Mouse (Mus musculus) embryonic facial prominence, embryonic 13.5 days (tissue): ENCODE measurements around the gene Hapln2. TPM values are rescaled to one million over a fixed set of nuclear protein-coding genes. Genes with fewer than 3 reads are reported as not detected.
A peak's percentile ranks its signal among the peaks of the same experiment; 100 is the strongest.

ENCODE experiments used
- ATAC-seq: fragments of 200-750 bp; cut with Nextera tagmentation; 2 replicates; pipeline ENCODE4 v1.8.0; 2017; ENCODE audit warnings: low read depth; ENCODE audit not compliant: insufficient number of reproducible peaks, insufficient read depth, low FRiP score, low TSS enrichment
- H3K27ac ChIP-seq: fragments of 300-500 bp; sonication (generic); 2 replicates; pipeline ENCODE4 v1.5.1; 2015; ENCODE audit warnings: moderate library complexity, mild to moderate bottlenecking, inconsistent platforms
- H3K27me3 ChIP-seq: fragments of 300-500 bp; sonication (generic); 2 replicates; pipeline ENCODE4 v1.6.1; 2015; ENCODE audit warnings: mild to moderate bottlenecking, inconsistent platforms
- H3K36me3 ChIP-seq: fragments of 300-500 bp; sonication (generic); 2 replicates; pipeline ENCODE4 v1.6.1; 2015; ENCODE audit warnings: mild to moderate bottlenecking, inconsistent platforms
- H3K4me1 ChIP-seq: fragments of 300-500 bp; sonication (generic); 2 replicates; pipeline ENCODE4 v1.6.1; 2015; ENCODE audit warnings: inconsistent platforms
- H3K4me2 ChIP-seq: fragments of 300-500 bp; sonication (generic); 2 replicates; pipeline ENCODE4 v1.6.1; 2015; ENCODE audit warnings: moderate library complexity, mild to moderate bottlenecking, inconsistent platforms
- H3K4me3 ChIP-seq: fragments of 300-500 bp; sonication (generic); 2 replicates; pipeline ENCODE4 v1.5.1; 2015; ENCODE audit warnings: mild to moderate bottlenecking, inconsistent platforms
- H3K9ac ChIP-seq: fragments of 300-500 bp; sonication (generic); 2 replicates; pipeline ENCODE4 v1.6.1; 2015; ENCODE audit warnings: mild to moderate bottlenecking, inconsistent platforms
- H3K9me3 ChIP-seq: fragments of 300-500 bp; sonication (generic); 2 replicates; pipeline ENCODE4 v1.6.1; 2016; ENCODE audit warnings: inconsistent platforms
- WGBS: fragments of 180-500 bp; shearing (Covaris S2); methylation state at CpG from one replicate; pipeline ENCODE4 v1.1.7; 2015; ENCODE audit warnings: mixed read lengths; 5-methylcytosine and 5-hydroxymethylcytosine counted together
- polyA plus RNA-seq: library from polyadenylated mRNA; unstranded; fragments of >200 nt; fragmentation: Nextera tagmentation; extraction: Ambion mirVana; gene quantifications from 2 replicates; pipeline ENCODE4 v1.2.1, GENCODE M21; 2015

The Hapln2 gene
- polyA plus RNA-seq, 1 experiment from 2014 or later, result 0.15 TPM

DNA sequence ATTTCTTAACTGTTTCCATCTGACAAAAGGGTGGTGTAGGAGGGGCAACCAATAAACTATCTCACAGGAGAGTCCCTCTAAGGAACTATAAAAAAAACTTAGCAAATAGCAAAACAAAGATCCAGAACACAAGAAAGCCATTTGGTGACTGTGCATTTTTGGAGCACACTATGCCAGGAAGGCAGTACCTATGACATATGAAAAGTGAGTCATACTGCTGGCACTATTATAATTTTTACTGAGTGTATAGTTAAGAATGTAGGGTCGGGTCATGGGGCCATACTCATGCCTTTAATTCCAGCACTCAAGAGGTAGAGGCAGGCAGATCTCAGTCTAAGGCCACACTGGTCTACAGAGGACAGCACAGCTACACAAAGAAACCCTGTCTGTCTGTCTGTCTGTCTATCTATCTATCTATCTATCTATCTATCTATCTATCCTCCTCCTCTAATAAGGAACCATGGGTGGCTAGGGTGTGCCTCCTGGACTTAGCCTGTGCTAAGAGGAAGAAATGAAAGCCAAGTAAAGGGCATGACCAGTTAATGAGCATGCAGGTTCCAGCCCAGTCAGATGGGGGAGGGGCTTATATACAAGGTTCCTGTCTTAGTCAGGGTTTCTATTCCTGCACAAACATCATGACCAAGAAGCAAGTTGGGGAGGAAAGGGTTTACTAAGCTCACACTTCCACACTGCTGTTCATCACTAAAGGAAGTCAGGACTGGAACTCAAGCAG is 8.3 kb upstream of the Hapln2 start:
- H3K36me3 ChIP-seq, result no peaks in the 10 kb centered on the region
- WGBS, result 72% methylated on average over 1 of the region's 1 CpGs
- H3K27me3 ChIP-seq, result peaks cover 57% of the 10 kb centered on the region
- H3K9me3 ChIP-seq, result no peaks in the 10 kb centered on the region
- no peaks in the 10 kb centered on the region for H3K4me1 ChIP-seq
- ATAC-seq, result no peak
- H3K9ac ChIP-seq, result no peak overlapping the region
- no peak overlapping the region for H3K4me3 ChIP-seq
- no peak overlapping the region for H3K4me2 ChIP-seq
- H3K27ac ChIP-seq, result no peak overlapping the region

DNA sequence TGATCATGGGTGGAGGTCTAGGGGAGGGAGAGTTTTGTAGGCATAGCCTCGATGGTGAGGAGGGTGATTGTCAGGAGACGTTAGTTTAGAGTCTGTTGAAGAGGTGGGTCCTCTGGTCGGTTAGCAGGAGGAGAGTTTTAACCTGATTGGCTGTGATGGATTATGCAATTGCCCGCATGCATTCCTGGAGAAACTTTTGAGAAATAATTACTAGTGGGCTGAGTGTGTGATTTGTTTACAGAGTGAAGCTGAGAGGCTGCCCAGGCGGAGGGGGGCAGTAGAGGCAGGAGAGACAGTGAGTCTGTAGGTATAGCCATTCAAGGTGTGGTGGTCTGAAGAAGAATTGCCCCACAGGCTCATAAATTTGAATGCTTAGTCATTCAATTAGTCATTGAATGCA is 6.1 kb upstream of the Hapln2 start:
- 71% methylated on average over 5 of the region's 5 CpGs for WGBS
- ATAC-seq, result no peak

DNA sequence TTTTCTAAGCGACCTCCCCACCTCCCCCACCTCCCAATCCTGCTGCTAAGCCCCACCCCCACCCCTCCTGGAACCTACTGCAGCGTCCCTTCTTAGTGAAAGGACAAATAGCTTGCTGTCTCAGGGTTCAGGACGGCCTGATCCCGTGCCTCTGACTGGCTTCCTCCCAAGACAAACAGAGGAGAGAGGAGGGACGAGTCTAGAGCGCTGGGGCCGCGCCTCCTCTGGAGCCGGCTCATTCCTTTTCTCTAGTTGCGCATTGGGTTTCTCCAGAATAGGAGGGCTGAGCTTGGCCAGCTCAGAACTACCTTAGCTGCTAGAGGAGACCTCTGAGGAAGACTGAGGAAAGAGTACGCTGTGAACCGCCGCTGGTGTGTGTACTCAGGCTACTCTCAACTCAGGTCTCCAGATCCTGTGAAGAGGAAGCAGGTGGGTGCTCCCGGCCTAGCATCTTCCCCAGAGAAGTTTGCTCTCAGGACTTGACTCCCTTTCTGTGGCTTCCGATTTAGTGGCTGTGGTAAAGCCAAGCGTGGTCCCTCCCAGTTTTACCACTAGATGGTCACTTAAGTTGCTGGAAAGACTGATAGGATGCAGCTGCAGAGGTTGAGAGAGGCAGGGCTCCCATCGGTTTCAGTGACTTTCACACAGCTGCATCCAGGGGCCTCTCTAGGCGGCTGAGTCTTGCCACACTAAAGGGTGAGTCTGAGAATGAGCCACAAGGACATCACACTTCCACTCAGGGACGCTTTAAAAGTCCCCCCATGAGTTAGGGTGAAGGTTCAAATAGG is 3.4 kb upstream of the Hapln2 start:
- WGBS, result 17% methylated on average over 19 of the region's 19 CpGs
- Histone ChIP-seq H3K27me3 (peaks cover 66% of the 10 kb centered on the region), H3K4me2 (no peak overlapping the region), H3K27ac (no peak overlapping the region), H3K9ac (no peak overlapping the region), H3K36me3 (no peaks in the 10 kb centered on the region), H3K4me1 (no peaks in the 10 kb centered on the region), H3K4me3 (no peak overlapping the region), H3K9me3 (peaks cover 8% of the 10 kb centered on the region; the same call in 1 of the 2 replicates)
- ATAC-seq, result no peak

More for the DNA sequence above, 6.1 kb upstream of the Hapln2 start:
- Histone ChIP-seq H3K9ac (no peak overlapping the region), H3K4me2 (no peak overlapping the region), H3K9me3 (0 out of 2 replicates have a peak, but pooled peaks cover under 1% of the 10 kb centered on the region), H3K27ac (no peak overlapping the region), H3K4me3 (no peak overlapping the region), H3K27me3 (peaks cover 56% of the 10 kb centered on the region), H3K4me1 (no peaks in the 10 kb centered on the region), H3K36me3 (no peaks in the 10 kb centered on the region)

DNA sequence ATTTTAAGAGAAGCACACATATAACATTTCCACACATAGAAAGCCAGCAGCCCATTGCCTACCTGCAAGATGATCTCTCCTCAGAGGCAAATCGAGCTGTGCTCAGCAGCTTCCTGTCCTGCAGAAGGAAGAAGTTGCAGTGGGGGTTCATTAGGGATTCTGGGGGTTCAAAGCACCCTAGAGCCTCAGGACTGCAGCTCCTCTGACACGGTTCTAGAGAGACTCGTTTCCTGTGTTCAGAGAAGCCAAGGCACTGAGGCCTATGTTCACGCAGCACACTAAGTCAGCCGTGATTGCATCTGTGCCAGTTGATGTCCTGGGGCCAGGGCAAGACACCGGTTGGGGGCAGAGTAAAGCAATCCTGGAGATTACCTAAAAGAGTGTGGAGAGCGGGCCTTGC is 560 bp downstream of the Hapln2 start:
- H3K9me3 ChIP-seq, result peaks cover 8% of the 10 kb centered on the region; the same call in 1 of the 2 replicates
- no peak overlapping the region for H3K4me3 ChIP-seq
- no peak overlapping the region for H3K27ac ChIP-seq
- no peak overlapping the region for H3K9ac ChIP-seq
- WGBS, result 59% methylated on average over 7 of the region's 7 CpGs
- H3K36me3 ChIP-seq, result no peaks in the 10 kb centered on the region
- H3K27me3 ChIP-seq, result peaks cover 87% of the 10 kb centered on the region
- no peak overlapping the region for H3K4me2 ChIP-seq
- peaks cover 18% of the 10 kb centered on the region for H3K4me1 ChIP-seq
- no peak for ATAC-seq

DNA sequence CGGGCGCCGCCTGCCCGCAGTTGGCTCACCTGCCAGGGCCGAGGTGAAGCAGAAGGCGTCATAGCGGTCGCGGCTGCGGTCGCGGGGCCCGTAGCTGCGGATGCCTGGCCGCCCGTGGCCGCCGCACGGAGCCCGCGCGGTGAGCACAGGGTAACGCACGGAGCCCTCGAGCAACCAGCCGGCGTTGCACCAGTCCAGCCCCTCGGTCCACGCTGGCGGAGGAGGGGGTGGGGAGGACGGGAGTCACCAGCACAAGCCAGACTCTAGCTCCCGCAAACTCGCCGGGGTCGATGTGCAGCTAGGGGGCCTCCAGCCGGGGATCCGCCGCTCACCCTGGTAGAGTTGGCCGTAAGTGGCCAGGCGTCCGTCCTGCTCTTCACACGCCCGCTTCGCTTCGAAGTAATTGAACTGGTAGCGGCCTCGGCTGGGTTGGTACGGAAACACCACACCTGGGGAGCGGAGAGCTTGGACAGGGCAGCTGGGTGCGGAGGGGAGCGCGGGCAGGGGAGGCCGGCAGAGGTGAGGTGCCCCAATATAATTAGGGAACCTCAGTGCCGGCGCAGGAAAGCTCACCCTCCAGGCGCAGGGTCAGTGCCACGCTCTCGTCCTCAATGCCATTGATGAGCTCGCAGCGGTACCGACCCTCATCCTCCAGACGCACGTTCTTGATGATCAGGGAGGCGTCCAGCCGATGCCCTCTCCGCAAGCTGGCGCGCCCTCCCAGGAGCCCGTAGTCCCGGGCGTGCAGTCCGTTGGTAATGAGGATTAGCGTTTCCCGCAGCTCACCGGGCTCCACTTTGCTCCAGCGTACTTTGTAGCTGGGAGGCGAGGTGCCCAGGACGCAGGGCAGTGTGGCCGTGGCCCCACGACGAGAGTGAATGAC is 4.0 kb downstream of the Hapln2 start:
- peak; percentile 49; the same call in 1 of the 2 replicates for ATAC-seq
- peak overlapping the region; percentile 58 for H3K4me3 ChIP-seq
- H3K9ac ChIP-seq, result peak overlapping the region; percentile 64
- peaks cover 7% of the 10 kb centered on the region; the same call in 1 of the 2 replicates for H3K9me3 ChIP-seq
- H3K27ac ChIP-seq, result no peak overlapping the region
- peaks cover 18% of the 10 kb centered on the region for H3K4me1 ChIP-seq
- peak overlapping the region; percentile 99 for H3K4me2 ChIP-seq
- peaks cover 86% of the 10 kb centered on the region for H3K27me3 ChIP-seq
- WGBS, result under 1% methylated on average over 81 of the region's 81 CpGs
- no peaks in the 10 kb centered on the region for H3K36me3 ChIP-seq

DNA sequence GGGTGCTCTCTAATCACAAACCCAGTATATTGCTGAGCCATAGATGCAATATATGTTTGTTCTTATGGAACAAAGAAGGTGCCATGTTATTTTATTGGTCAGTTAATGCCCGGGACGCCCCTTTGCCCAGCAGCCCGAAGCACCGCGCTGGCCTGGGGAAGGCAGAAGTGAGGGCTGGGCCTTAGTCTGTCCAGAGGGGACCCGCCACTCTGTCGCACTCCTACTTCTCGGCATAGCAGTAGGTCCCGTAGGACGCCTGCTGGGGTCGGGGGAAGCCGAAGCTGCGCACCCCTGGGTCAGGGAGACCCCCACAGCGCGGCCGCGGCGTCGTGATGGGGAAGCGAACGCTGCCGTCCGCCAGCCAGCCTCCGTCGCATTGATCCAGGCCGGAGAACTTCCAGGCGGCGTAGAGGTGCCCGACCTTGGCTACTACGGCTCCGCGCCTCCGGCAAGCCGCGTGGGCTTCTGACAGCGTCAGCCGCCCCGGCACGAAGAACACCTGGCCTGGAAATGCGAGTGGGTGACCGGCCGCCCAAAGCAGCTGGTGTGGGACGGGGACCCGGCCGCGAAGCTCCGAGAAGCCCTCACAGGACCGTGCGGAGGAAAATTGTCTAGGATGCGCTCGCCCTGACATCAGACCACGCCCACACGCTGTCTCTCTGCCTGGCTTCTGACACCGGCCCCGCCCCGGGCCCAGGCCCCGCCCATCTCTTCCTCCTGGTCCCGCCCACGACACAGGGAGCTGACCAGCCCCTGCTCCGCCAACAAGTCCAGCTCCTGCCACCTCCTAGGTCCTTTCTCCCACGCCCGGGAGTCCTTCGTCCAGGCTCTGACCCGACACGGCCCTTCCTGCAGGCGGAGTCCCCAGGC is 4.8 kb downstream of the Hapln2 start:
- peak overlapping the region; percentile 64 for H3K9ac ChIP-seq
- ATAC-seq, result peak; percentile 44
- under 1% methylated on average over 63 of the region's 66 CpGs for WGBS

DNA sequence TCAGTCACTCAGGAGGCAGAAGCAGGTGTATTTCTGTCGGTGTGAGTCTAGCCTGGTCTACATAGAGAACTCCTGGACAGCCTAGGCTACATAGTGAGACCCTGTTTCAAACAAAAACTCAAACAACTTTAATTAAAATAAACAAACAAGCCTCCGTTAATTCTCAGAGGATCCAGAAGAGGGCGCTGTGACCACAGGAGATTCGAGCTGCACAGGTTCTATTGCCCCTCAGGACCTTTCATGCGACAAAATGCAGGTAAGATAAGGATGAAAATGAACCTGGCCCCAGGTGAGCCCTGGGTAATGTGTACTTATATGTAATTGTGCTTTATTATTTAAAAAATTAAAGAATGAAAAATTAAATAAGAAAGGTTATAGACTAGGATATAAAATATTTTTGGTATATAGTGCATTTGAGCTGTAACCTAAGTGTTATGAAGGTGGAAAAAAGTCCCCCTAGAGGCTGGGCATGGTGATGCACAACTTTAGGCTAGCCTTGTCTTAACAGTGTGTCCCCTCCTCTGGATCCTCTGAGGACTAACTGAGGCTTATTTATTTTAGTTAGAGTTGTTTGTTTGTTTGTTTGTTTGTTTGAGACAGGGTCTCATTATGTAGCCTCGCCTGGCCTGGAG is 16.6 kb downstream of the Hapln2 start:
- no peaks in the 10 kb centered on the region for H3K36me3 ChIP-seq
- no peaks in the 10 kb centered on the region for H3K9me3 ChIP-seq
- ATAC-seq, result no peak
- H3K27ac ChIP-seq, result no peak overlapping the region
- 9% methylated on average over 6 of the region's 6 CpGs for WGBS
- no peak overlapping the region for H3K4me2 ChIP-seq
- no peaks in the 10 kb centered on the region for H3K4me1 ChIP-seq
- H3K27me3 ChIP-seq, result peaks cover 27% of the 10 kb centered on the region
- no peak overlapping the region for H3K4me3 ChIP-seq
- no peak overlapping the region for H3K9ac ChIP-seq

More for the DNA sequence above, 4.8 kb downstream of the Hapln2 start:
- H3K4me3 ChIP-seq, result peak overlapping the region; percentile 58
- H3K36me3 ChIP-seq, result no peaks in the 10 kb centered on the region
- peaks cover 86% of the 10 kb centered on the region for H3K27me3 ChIP-seq
- no peaks in the 10 kb centered on the region for H3K9me3 ChIP-seq
- H3K4me1 ChIP-seq, result peaks cover 18% of the 10 kb centered on the region
- peak overlapping the region; percentile 99 for H3K4me2 ChIP-seq
- H3K27ac ChIP-seq, result no peak overlapping the region

DNA sequence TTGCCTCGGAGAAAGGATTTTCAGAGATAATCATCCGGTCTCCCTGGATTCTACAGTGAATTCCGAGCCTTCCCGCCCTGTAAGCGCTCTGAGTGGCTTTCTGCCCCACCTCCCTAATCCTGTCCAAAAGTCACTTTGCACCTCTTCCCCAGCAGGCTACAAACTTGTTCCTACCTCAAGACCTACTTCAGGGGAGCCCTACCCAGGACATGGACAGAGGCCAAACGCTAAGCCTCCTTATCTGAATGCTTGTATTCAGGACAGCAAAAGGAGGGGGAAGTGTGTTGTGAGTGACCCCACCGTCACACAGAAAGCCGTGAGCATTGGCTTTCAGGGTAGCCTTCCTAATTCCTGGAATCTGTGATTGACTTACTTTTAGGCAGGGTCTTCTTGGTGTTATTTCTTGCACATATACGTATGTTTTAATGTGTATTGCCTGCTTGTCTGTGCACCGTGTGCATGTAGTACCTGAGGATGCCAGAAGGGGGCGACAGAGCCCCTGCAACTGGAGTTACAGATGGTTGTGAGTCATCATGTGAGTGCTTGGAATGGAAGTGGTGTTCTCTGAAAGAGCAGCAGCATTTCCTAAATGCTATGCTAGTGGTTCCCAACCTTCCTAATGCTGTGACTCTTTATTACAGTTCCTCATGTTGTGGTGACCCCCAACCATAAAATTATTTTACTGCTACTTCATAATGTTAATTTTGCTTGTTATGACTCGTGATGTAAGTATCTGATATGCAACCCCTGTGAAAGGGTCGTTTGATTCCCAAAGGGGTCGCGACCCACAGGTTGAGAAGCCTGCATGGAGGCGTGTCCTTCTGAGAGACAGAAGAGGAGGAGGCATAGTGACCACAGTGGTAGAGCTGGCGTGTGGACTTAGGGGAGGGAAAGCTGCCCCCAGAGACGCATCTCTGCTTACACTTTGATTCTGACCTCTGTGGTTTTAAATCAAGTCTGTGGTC is 21.3 kb downstream of the Hapln2 start:
- Histone ChIP-seq H3K27me3 (peaks cover 62% of the 10 kb centered on the region), H3K4me3 (no peak overlapping the region), H3K4me2 (no peak overlapping the region), H3K36me3 (no peaks in the 10 kb centered on the region), H3K9me3 (no peaks in the 10 kb centered on the region), H3K9ac (no peak overlapping the region), H3K27ac (no peak overlapping the region), H3K4me1 (peaks cover 4% of the 10 kb centered on the region; the same call in 1 of the 2 replicates)
- WGBS, result 78% methylated on average over 18 of the region's 18 CpGs
- no peak for ATAC-seq

DNA sequence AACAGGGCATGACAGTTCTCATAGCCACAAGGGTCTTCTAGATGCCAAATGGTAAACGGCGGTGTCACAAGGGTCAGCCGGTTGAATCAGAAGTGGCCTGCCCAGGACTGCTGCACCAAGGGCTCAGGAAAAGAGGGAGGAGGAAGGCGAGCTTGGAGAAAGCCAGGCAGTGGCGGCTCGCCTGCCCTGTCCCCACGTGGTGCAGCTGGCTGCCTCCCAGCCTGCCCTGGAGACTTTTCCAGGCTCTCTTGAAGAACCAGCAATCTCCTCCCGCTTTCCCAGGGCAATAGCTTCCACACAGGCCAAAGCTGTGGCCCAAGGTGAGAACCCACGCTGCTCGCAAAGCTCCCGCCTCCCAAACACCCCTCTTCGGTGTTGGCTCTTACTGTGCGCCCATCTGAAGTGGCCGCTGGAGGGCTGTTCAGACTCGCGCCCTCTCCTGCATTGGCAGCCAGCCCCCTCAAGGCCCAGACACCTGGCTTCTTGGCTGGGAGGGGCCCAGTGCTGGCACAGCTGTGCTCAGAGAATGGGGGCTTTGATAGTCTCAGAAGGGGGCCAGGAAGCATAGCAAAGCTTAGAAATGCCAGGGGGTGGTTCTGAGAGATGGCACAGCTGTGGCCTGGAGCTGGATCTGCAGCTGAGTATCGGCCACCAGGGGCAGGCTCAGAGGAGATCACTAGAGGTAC is 24.9 kb downstream of the Hapln2 start:
- 2% methylated on average over 17 of the region's 17 CpGs for WGBS
- no peak overlapping the region for H3K9ac ChIP-seq
- H3K4me3 ChIP-seq, result no peak overlapping the region
- H3K9me3 ChIP-seq, result no peaks in the 10 kb centered on the region
- peaks cover 25% of the 10 kb centered on the region for H3K4me1 ChIP-seq
- peaks cover 88% of the 10 kb centered on the region for H3K27me3 ChIP-seq
- ATAC-seq, result no peak
- no peaks in the 10 kb centered on the region for H3K36me3 ChIP-seq
- no peak overlapping the region for H3K4me2 ChIP-seq
- no peak overlapping the region for H3K27ac ChIP-seq
